Mouse (Mus musculus) urinary bladder, postnatal 25 days (tissue): Measurements from ENCODE around the gene Nkg7.

Source experiments
- DNase-seq: peaks from one replicate; pipeline ENCODE4 v3.0.0; 2022; ENCODE audit warnings: low spot score

Nkg7 gene

DNA sequence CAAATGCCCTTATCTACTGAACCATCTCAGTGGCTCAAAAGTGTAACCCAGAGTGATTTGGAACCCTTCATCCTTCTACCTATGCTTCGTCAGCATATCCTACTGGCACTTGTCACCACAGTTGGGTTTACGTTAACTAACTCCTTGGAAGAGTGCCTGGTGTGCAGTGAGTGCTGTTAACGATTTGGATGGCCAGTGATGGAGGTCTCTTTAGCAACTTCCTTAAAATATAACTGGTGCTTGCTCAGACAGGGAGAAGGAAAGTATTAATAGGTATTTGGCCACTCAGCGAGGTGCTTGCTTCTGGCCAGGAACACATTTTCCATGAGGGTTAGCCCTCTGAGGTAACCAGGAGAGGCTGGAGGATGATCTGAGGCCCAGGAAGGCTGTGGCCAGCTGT, 10.9 kb downstream of the Nkg7 start:
- DNase-seq: no peak

DNA sequence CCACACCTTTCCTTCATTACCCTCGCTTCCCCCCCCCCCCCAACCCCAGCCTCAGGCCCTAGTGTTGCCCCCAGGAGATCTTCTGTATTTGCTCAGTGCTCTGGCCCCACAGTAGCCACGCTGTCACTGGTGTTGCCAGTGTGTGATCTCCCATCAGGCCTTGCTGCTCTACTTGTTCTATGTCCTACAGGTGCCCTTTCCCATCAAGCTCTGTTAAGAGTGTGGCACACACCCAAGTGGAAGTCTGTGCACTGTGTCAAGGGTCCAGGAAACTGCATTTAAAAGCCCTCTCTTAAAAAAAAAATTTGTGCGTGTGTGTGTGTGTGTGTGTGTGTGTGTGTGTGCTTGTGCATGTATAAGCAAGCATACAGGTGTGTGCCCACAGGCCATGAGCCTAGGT, 11.4 kb downstream of the Nkg7 start:
- no peak for DNase-seq

DNA sequence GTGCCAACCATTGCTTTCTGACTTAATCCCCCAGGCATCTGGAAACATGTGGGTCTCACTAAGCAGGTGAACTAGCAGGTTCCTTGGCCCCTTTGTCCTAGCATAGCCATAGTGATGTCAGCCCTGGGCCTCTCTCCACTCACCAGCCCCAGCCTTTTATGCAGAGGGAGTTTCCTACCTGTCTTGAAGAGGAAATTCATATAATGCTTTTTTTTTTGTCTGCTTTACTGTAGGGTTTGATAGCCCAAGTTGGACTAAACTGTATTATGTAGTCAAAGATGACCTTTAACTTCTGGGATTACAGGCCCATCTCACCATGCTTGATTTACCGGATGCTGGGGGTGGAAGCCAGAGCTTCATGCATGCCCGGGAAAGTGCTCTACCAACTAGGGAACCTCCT, 12.9 kb downstream of the Nkg7 start:
- no peak for DNase-seq

DNA sequence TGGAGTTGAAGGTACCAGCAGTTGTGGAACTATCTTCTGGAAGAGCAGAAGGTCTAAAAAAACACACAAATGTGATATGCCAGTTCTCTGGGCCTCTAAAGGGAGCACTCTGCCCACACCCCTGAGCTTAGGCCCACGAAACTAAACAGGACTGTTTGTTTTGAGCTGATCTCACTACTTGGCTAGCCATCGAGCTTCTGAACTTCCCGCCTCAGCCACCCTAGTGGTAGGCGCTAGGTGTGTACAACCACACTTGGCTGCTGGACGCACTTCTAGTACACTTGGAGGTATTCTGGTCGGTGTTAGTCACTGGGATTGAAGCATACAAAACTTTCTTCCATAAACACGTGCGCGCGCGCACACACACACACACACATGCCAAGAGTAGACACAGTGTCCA, 14.9 kb downstream of the Nkg7 start:
- DNase-seq: no peak

DNA sequence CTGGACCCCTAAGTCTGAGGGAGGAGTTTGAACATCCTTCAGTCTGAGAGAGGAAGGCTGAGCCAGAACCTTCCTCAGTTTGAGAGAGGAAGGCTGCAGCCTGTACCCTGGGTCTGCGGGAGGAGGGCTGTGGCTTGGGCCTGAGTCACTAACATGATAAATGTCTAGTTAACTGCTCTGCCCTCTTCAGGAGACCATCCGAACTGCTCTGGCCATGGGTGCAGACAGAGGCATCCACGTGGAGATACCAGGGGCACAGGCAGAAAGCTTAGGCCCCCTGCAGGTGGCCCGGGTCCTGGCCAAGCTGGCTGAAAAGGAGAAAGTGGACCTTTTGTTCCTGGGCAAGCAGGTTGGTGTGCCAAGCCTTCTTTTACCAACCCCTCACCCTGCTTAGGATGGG, 15.7 kb downstream of the Nkg7 start:
- DNase-seq: no peak

DNA sequence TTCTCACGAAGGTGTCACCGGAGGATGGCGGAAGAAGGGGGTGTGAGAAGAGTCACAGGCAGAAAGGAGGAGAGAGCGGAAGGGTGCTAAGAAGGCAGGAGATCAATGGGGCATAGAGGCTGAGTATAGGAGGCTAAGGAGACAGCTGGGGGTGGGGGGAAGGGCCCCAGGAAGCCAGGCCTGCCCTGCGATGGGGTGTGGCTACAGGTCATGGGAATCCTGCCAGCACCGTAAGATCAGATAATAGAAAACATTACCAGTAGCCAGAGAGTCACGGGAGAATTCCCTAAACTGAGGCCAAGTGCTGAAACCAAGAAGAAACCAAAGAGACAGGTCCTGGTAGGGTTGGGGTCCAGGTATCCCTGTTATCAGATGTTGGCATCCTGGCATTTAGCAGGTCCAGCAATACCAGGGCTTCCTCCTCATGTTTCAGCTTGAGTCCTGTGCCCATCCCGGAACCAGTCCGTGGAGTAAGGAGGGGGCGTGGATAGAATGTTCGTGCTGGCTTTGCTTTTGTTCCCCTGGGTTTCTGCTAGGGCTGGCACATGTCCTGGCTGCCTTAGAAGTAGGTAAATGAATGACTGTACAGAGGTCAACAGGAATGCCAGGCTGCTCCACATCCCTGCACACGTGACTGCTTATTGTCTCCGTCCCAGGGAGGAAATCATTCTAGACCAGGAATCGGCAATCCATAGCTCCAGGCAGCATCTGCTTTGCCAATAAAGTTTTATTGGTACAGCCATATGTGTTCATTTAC, 16.9 kb downstream of the Nkg7 start:
- DNase-seq: no peak

DNA sequence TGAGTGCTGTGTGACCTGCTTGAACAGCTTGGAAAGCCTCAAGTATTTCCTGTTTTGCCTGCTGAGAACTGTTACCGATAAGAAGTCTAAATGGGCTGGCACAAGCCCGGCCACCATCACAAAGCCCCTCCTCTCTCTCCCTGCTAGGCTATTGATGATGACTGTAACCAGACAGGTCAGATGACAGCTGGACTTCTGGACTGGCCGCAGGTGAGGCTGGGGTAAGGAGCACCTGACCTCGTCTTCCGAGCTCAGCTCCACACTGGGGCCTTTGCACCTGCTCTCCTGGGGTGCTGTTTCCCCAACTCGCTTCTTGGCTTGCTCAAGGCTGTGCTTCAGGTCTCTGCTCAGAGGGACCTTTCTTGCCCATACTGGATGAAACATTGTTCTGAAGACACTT, 17.5 kb downstream of the Nkg7 start:
- no peak for DNase-seq

DNA sequence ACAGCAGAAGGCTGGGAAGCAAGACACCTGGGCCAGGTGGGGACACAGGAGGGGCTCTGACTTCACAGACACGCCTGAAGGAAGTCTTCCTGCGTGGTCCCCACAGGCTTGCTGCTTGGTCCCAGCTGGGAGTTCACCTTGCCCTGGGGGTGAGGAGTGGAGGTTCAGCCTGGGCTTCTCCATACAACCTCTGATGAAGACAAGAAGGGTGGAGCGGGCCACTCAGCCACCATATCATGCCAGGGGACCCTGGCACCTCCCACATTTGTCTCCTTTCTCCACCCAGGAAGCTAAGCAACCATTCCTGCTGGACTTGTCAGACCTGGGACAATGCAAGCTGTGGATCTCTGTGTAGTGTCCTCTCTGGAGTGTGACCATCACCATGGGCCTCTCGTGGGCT, 26.0 kb downstream of the Nkg7 start, which contains the start of gene Vsig10l:
TSS of gene Vsig10l (plus strand) at position 301 of the 400 bp plus-strand sequence.
- DNase-seq: no peak

DNA sequence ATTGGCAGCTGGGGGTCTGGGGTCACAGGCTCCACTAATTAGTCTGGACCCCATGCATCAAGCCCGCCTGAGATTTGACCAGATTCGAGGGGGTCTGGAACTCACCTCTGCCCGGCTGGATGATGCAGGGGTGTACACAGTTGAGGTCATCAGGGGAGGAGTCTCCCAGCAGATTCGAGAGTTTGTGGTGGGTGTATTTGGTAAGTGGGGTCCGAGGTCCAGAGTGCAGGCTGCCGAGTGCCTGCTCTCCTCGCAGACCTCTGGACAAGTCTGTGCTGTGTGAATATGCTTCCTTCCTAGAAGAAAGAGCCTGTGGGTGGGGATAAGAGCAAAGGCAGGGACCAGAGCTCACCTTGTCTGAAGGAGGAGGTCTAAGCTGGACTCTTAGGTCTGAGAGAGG, 27.1 kb downstream of the Nkg7 start:
- no peak for DNase-seq

DNA sequence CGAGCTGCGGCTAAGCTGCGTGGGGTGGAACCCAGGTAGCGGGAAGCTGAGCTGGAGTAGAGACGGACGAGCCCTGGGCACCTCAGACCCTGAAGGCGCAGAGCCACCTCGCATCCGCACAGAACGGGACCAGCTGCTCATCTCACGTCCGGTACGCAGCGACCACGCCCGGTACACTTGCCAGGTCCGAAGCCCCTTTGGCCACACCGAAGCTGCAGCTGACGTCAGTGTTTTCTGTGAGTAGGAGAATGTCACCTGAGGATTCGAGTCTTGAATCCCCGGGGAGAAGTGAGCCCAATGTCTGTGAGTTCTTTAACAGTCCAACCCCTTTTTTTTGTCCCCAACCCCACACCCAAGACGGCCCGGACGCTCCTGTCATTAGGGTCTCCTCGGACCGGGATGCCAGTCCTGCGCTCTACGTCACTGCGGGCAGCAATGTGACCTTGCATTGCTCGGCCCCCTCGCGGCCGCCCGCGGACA, 28.0 kb downstream of the Nkg7 start:
- no peak for DNase-seq

DNA sequence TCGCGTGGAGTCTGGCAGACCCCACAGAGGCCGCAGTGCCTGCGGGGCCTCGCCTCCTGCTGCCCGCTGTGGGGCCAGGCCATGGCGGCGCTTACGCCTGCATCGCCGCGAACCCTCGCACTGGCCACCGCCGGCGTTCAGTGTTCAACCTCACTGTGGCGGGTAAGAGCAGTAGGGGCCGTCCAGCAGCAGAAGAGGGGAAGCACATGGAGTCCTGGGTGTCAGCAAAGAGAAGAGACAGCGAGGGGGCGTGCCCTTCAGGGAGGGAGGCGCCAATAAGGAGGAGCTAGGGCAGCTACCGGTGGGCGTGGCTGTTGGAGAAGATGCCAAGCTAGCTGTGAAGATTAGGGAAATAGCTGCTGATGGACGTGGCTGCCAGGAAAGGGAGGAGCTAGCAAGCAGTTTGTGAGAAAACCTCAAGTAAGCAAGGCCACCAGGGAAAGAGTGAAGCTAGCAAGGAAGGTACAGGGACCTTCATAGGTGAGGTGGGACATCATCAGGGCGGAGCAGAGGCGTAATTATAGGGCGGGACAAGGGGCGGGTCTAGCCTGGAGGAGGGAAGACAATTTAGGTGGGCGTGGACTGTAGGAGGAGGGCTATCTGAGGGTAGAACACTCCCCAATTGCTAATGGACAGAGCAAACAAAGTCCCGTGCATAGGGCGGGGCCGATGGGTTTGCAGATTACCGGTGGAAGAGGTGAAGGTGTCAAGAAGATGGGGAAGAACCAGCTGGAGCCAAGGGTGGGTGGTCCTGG, 28.6 kb downstream of the Nkg7 start:
- DNase-seq: peak; percentile 80

DNA sequence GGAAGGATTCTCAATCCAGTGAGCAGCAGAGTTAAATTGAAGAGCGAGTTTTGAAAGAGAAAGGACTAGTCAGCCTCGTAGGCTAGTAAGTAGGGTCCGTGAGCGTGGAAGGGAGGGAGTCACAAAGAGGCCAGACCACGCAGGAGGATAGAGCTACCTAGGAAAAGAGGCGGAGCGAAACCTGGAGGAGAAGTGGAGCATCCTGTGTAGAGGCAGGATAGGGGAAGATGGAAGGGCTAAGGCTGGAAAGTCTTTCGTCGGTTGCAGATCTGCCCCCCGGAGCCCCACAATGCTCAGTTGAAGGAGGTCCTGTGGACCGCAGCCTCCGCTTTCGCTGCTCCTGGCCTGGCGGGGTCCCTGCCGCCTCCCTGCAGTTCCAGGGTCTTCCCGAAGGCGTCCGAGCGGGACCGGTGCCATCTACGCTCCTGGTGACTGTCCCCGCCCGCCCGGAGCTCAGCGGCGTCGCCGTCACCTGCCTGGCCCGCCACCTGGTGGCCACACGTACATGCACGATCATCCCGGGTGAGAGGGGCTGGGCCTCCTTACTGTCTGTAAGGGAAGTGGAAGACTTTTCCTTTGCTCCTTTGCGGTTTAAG, 29.3 kb downstream of the Nkg7 start:
- DNase-seq: peak; percentile 82

DNA sequence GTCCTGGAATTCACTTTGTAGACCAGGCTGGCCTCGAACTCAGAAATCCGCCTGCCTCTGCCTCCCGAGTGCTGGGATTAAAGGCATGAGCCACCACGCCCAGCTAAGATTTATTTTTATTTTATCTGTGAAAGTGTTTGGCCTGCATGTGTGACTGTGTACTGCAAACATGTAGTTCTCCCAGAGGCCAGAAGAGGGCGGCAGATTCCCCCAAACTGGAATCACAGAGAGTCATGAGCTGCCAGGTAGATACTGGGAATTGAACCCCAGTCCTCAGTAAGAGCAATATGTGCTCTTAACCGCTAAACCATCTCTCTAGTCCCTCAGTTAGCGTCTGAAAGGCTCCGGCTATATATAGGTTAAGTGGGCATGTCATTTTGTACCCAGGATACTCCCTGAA, 33.5 kb downstream of the Nkg7 start:
- no peak for DNase-seq

DNA sequence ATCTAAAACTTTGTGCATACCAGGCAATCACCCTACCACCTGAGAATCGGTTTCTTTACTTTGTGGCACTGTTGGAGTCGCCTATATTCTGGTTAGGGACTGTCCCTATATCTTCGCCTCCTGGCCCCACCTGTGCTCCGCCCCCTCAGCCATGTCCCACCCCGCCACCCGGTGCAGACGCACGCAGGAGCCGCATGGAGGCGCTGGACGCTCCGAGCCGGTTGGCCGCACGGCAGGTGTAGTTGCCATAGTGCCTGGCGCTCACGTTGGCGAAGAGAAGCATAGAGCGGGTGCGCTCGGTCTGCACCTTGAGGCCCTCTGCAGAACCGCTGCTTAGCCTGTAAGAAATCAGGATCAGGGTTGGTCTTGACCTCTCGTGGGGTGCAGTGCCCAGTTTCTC, 38.8 kb downstream of the Nkg7 start:
- no peak for DNase-seq

DNA sequence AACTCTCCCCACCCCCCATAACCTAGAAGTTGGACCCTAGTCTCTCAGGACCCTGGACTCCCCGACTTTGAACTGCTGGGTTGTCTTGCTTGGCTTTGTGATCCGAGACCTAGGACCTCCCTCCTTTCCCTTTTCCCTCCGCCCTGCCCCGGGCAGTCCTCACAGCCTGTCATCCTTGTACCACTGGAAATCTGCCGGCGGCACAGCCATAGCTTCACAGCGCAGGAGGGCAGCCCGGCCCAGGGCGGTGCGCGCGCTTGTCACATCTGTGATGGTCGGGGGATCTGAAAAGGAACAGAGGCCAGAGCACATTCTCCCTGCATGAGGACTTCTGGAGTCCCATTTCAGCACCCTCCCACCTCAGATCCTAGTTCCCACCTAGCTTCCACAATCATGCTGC, 39.5 kb downstream of the Nkg7 start:
- no peak for DNase-seq

DNA sequence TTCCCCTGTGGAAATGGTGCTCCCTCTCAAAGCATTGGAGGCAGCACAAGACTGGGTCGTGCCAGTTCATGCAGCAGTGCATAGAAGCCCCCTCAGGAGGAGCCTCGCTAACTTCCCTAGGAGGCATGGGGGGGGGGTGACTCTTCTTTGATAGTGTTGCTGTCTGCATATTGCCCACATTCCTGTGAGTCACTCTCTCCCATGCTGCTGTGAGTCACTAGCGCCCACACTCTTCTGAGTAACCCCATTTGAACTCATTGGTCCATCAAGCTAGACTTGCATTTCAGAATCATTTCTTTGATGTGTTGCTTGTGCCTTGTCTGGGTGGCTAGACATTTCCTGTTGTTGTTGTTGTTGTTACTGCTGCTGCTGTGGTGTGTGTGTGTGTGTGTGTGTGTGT, 44.3 kb downstream of the Nkg7 start:
- no peak for DNase-seq

DNA sequence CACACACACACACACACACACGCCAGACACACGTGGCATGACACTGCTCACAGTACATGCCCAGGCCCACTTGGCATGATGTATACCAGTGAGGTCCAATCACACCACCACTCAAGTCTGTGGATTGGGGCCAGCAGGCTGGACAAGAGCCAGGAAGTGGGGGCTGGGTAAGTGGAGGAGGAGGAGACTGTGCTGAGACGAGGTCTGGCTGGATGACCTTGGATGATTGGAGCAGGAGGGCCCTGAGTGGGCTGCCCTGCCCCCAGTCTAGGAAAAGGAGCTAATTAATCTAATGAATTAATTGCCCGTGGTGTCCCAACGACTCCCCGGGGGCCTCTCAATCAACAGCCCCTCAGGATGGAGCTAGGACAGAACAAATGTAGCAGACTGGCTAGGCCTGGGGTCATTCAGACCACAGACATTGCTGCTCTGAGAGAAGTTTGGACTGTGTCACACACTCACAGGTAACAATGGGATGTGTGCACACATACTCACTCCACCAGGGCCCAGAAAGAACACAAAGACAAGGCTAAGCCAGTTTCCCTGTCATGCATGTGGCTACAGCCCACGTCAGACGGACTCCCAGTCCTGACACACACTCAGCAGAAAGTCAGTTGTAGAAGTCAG, 45.3 kb downstream of the Nkg7 start:
- no peak for DNase-seq

DNA sequence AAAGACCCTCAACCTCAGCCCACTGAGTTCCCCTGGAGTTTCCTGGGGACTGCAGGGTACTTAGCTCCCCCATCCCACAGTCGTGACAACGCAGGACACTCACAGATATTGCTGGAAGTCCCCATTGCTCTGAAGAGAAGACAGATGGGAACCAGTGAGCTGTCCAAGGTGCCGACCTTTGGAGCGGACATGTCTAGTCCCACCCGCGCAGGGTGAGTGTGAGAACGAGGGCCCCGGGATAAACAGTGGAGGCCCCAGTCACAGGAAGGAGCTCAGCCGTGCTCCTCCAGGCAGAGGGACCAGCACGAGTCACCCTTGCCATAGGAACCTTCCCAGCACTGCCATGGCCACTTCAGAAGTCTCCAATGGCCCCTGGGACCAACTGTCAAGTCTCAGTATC, 46.4 kb downstream of the Nkg7 start:
- no peak for DNase-seq
